Mouse (Mus musculus): ENCODE results near the gene Pkn2.
A peak's percentile ranks its signal among the peaks of the same experiment; 100 is the strongest.

Gene Pkn2

GRCm38 (mm10) chr3:142832910-142833309, 48.9 kb downstream of the Pkn2 start:
- no peak for DNase-seq (ENCODE audit: low spot score)

- no peak for DNase-seq (ENCODE audit: low spot score)
Observed at GRCm38 (mm10) chr3:142826449-142827146, 55.2 kb downstream of the Pkn2 start.

- no peak for DNase-seq (ENCODE audit: low spot score)
Observed at GRCm38 (mm10) chr3:142823606-142824005, 58.2 kb downstream of the Pkn2 start.

- DNase-seq (ENCODE audit: low spot score) = no peak
Observed at GRCm38 (mm10) chr3:142817506-142817905, 64.3 kb downstream of the Pkn2 start.

- DNase-seq (ENCODE audit: low spot score) = no peak
Observed at GRCm38 (mm10) chr3:142811582-142811981, 70.2 kb downstream of the Pkn2 start.

- no peak for DNase-seq (ENCODE audit: low spot score)
Observed at GRCm38 (mm10) chr3:142795587-142795986, 86.2 kb downstream of the Pkn2 start.

GRCm38 (mm10) chr3:142786423-142787072, 95.3 kb downstream of the Pkn2 start:
- DNase-seq (ENCODE audit: low spot score) = no peak

- DNase-seq (ENCODE audit: low spot score) = no peak
Observed at GRCm38 (mm10) chr3:142777227-142777626, 104.6 kb downstream of the Pkn2 start.

GRCm38 (mm10) chr3:142773538-142774191, 108.1 kb downstream of the Pkn2 start:
- no peak for DNase-seq (ENCODE audit: low spot score)

GRCm38 (mm10) chr3:142770518-142770917, 111.3 kb downstream of the Pkn2 start:
- DNase-seq (ENCODE audit: low spot score) = no peak

- no peak for DNase-seq (ENCODE audit: low spot score)
Observed at GRCm38 (mm10) chr3:142768498-142768897, 113.3 kb downstream of the Pkn2 start.

- no peak for DNase-seq (ENCODE audit: low spot score)
Observed at GRCm38 (mm10) chr3:142765778-142766165, 116.0 kb downstream of the Pkn2 start.

- peak; percentile 86 for DNase-seq (ENCODE audit: low spot score)
Observed at GRCm38 (mm10) chr3:142764995-142765777, 116.6 kb downstream of the Pkn2 start, which contains the start of gene Gtf2b. Gtf2b (plus strand) TSS chr3:142765045.

GRCm38 (mm10) chr3:142760356-142760755, 121.4 kb downstream of the Pkn2 start:
- no peak for DNase-seq (ENCODE audit: low spot score)

GRCm38 (mm10) chr3:142758593-142758992, 123.2 kb downstream of the Pkn2 start:
- no peak for DNase-seq (ENCODE audit: low spot score)

GRCm38 (mm10) chr3:142757841-142758240, 124.0 kb downstream of the Pkn2 start:
- no peak for DNase-seq (ENCODE audit: low spot score)

GRCm38 (mm10) chr3:142755132-142755867, 126.5 kb downstream of the Pkn2 start:
- no peak for DNase-seq (ENCODE audit: low spot score)

GRCm38 (mm10) chr3:142749131-142749530, 132.7 kb downstream of the Pkn2 start:
- DNase-seq (ENCODE audit: low spot score) = no peak

- DNase-seq (ENCODE audit: low spot score) = no peak
Observed at GRCm38 (mm10) chr3:142747673-142748072, 134.1 kb downstream of the Pkn2 start.

- DNase-seq (ENCODE audit: low spot score) = no peak
Observed at GRCm38 (mm10) chr3:142745076-142745475, 136.7 kb downstream of the Pkn2 start.

Measured in c-Kit-positive CD71-positive TER-119-positive erythroid progenitor cells, embryonic 14.5 days (primary cell).